Mouse (Mus musculus) adrenal gland, postnatal 36 days (tissue): ENCODE measurements around the gene Mast4. TPM values are rescaled to one million over a fixed set of nuclear protein-coding genes. Genes with fewer than 3 reads are reported as not detected.

Experiments used
- DNase-seq, 2 experiments: peaks; one replicate each; pipeline ENCODE4 v3.0.0; 2021; ENCODE audit warnings: mixed read lengths in 1 of 2
- total RNA-seq, 2 experiments: library from RNA; stranded (reverse); gene quantifications; 2 replicates each; pipeline ENCODE4 v1.2.3; 2021

The Mast4 gene
- total RNA-seq, 2 experiments from 2014 or later: 62.9 to 90.1 TPM

- DNase-seq: no peak
Observed at GRCm38 (mm10) chr13:103198210-103198940, 135.9 kb downstream of the Mast4 start.

GRCm38 (mm10) chr13:103196307-103196706, 138.0 kb downstream of the Mast4 start:
- DNase-seq: no peak

DNA sequence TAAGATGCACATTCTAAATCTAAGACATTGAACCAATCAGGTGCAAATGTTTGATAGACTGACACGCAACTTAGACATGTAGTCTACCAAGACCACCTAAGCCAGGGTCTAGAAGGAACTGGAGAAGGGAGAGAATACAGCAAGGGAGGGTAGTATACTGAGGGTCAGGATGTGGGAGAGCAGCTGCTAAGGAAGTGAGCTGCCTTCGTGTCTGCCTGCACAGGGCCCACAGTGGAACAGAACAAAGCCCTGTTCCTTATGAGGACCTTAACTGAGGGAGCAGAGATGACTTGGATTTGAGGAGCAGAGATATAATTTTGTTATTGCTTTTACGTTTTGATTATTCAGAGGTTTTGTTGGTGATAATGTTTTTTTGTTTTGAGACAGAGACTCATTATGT, 138.4 kb downstream of the Mast4 start:
- DNase-seq: no peak

- no peak for DNase-seq
Observed at GRCm38 (mm10) chr13:103183566-103183965, 150.7 kb downstream of the Mast4 start.

DNA sequence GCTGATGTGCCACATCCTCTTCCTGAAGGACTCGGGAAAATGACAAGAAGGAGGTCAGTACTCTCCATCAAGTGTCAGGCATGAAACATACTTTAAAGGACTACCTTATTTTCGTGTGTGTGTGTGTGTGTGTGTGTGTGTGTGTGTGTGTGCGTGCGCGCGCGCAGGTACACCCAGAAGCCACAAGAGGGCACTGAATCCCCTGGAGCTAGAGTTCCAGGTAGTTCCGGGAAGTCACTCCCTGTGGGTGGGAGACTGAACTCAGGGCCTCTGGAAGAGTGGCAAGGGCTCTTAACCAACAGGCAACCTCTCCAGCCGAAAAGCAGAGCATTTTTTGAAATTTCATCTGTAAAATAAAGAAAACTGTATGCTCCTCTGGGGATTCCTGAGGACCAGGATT, 152.5 kb downstream of the Mast4 start:
- DNase-seq: no peak

GRCm38 (mm10) chr13:103176871-103177270, 157.4 kb downstream of the Mast4 start:
- no peak for DNase-seq

GRCm38 (mm10) chr13:103174431-103174830, 159.9 kb downstream of the Mast4 start:
- peak in 1 of 2 experiments; percentile 44 for DNase-seq

- peak; percentile 74 to 76 for DNase-seq
Observed at GRCm38 (mm10) chr13:103173545-103174182, 160.6 kb downstream of the Mast4 start.

DNA sequence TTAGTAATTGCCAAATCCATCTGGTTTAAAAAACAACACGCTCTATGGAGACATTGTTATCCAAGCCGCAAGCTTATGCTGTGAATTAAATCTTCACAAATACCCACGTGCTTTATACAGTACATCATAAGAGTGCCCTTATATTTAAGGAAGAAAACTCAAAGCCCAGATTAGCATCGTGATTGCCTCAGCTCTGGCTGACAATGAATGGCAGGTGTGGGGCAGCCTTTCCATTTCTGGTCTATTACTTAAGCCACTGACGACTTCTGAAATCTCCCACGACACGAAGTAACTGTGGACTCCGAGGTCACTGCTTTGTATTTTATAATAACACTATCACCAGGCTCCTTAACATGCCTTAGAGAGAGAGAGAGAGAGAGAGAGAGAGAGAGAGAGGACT, 182.4 kb downstream of the Mast4 start:
- DNase-seq: no peak

DNA sequence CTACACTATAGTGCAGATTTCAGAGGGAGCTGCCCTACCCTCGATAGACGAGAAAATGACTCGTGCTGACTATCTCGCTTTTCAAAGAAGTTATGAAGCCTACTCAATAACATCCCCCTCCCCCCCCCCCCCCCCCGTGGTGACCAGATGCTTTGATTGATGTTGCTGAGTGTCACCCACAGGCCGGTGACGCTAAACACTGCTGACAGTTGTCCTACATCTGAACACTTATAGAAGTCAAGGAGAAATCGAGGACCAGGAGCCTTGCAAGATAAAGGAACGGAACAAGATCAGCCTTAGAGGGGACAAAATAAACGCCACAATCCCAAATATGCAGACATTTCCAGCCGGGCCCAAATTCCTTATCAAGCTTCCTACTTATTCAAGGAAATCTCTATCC, 183.1 kb downstream of the Mast4 start:
- peak in 1 of 2 experiments; percentile 15 for DNase-seq

DNA sequence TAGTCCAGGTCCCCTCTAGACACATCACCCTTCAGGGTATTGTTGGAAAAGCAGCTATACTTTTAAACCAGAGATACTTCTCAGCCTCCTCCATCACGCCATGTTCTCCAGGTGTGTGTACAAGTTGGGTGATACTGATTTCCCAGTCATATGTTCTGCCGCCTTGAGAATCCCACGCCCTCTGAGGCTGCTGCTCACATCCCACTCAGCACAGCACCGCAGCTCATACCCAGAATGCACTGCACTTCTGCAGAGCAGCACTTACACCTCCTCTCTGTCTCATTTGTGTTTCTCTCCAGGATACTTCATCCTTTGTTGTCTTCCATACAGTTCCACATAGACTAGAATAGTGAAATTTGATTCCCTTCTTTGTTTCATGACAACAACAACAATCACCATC, 183.6 kb downstream of the Mast4 start:
- no peak for DNase-seq

- DNase-seq: no peak
Observed at GRCm38 (mm10) chr13:103149415-103149814, 184.9 kb downstream of the Mast4 start.

- no peak for DNase-seq
Observed at GRCm38 (mm10) chr13:103144343-103144742, 190.0 kb downstream of the Mast4 start.

- no peak for DNase-seq
Observed at GRCm38 (mm10) chr13:103141304-103141703, 193.0 kb downstream of the Mast4 start.

GRCm38 (mm10) chr13:103140051-103140450, 194.2 kb downstream of the Mast4 start:
- no peak for DNase-seq

GRCm38 (mm10) chr13:103138298-103138697, 196.0 kb downstream of the Mast4 start:
- no peak for DNase-seq

- DNase-seq: no peak
Observed at GRCm38 (mm10) chr13:103135224-103135883, 198.9 kb downstream of the Mast4 start.

GRCm38 (mm10) chr13:103131781-103132180, 202.5 kb downstream of the Mast4 start:
- no peak for DNase-seq

GRCm38 (mm10) chr13:103129130-103129797, 205.0 kb downstream of the Mast4 start:
- DNase-seq: no peak

GRCm38 (mm10) chr13:103128729-103129128, 205.6 kb downstream of the Mast4 start:
- DNase-seq: no peak

DNA sequence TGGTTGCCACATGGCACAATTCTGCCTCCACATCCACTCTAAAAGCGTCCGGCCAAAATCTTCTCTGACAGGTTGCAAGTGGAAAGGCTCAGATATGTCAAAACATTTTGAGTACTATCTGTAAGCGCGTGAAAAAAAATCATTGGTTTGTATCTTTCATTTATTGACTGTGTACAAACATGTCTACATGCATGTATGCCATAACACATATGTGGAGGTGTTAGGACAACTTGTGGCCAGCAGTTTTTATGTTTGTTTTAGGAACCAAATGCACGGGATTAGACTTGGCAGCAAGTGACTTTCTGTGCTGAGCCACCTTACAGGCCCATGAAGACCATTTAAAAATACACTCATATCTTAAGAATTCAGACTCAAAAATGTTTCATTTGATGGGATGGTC, 206.7 kb downstream of the Mast4 start:
- no peak for DNase-seq

GRCm38 (mm10) chr13:103123716-103124115, 210.6 kb downstream of the Mast4 start:
- DNase-seq: no peak
